Mouse (Mus musculus) CH12.LX (cell line): ENCODE measurements around the gene Rhobtb1. TPM values are rescaled to one million over a fixed set of nuclear protein-coding genes. Genes with fewer than 3 reads are reported as not detected.

Experiments
- DNase-seq: peaks from one replicate; pipeline ENCODE4 v3.0.0-alpha.2; 2013; ENCODE audit errors: extremely low read depth
- H3K27ac ChIP-seq: 2 replicates; pipeline ENCODE4 v1.5.1; 2012; ENCODE audit warnings: low read depth, mild to moderate bottlenecking, control low read depth, moderate library complexity; ENCODE audit not compliant: insufficient read depth
- H3K27me3 ChIP-seq: replicated peaks from 2 replicates; pipeline ENCODE3; 2012; ENCODE audit warnings: inconsistent platforms
- H3K36me3 ChIP-seq, 2 experiments: replicated peaks in 1 of 2; 2 replicates each; pipeline versions ENCODE3 to v1.6.1; 2012; ENCODE audit warnings: inconsistent platforms in 1 of 2, low read length in 1 of 2, mild to moderate bottlenecking in 1 of 2, mixed read lengths in 1 of 2, moderate library complexity in 1 of 2; ENCODE audit not compliant: control insufficient read depth in 1 of 2, insufficient read depth in 1 of 2
- H3K4me1 ChIP-seq, 2 experiments: 2 replicates each; pipeline ENCODE4 v1.6.1; 2012; ENCODE audit warnings: inconsistent platforms in 1 of 2, moderate library complexity in 1 of 2; ENCODE audit not compliant: insufficient read depth in 2 of 2, control insufficient read depth in 1 of 2
- H3K4me2 ChIP-seq: 2 replicates; pipeline ENCODE4 v1.6.1; 2012; ENCODE audit warnings: low read depth, mild to moderate bottlenecking, control low read depth; ENCODE audit not compliant: poor library complexity, insufficient read depth, severe bottlenecking
- H3K4me3 ChIP-seq, 3 experiments: fragments of 150-350 bp in 1 of 3; sonication (generic) in 1 of 3; replicated peaks in 1 of 3; 2 replicates each; pipeline versions ENCODE3 to v1.5.1; 2011 to 2012; ENCODE audit warnings: low read depth in 2 of 3, low read length in 2 of 3, mild to moderate bottlenecking in 2 of 3, moderate library complexity in 2 of 3, control low read depth in 1 of 3, improper control_type of control experiment in 1 of 3, inconsistent platforms in 1 of 3, mixed read lengths in 1 of 3; ENCODE audit not compliant: poor library complexity in 1 of 3
- H3K79me2 ChIP-seq: replicated peaks from 2 replicates; pipeline ENCODE4 v1.6.1; 2012; ENCODE audit warnings: mild to moderate bottlenecking, moderate library complexity; ENCODE audit not compliant: control insufficient read depth, poor library complexity, insufficient read depth, severe bottlenecking; ENCODE audit errors: extremely low read depth
- H3K9ac ChIP-seq: 2 replicates; pipeline ENCODE4 v1.6.1; 2012; ENCODE audit warnings: low read depth, mild to moderate bottlenecking, control low read depth, moderate library complexity; ENCODE audit not compliant: insufficient read depth
- H3K9me3 ChIP-seq: replicated peaks from 2 replicates; pipeline ENCODE3; 2012; ENCODE audit warnings: low read length, inconsistent platforms, mixed read lengths
- BHLHE40 ChIP-seq: IDR thresholded peaks from 2 replicates; pipeline ENCODE4 v1.6.1; 2011; ENCODE audit warnings: mild to moderate bottlenecking, low read depth, low read length, improper control_type of control experiment
- CHD2 ChIP-seq: IDR thresholded peaks from 2 replicates; pipeline ENCODE4 v1.6.1; 2011; ENCODE audit warnings: low read length, improper control_type of control experiment
- CTCF ChIP-seq, 2 experiments: IDR thresholded peaks in 1 of 2; conservative IDR thresholded peaks in 1 of 2; 2 replicates each; pipeline ENCODE4 v1.5.1; 2011 to 2012; ENCODE audit warnings: low read depth in 2 of 2, low read length in 2 of 2, improper control_type of control experiment in 1 of 2, inconsistent platforms in 1 of 2, mild to moderate bottlenecking in 1 of 2, moderate library complexity in 1 of 2
- EP300 ChIP-seq: IDR thresholded peaks from 2 replicates; pipeline ENCODE4 v1.6.1; 2011; ENCODE audit warnings: low read length, improper control_type of control experiment
- ETS1 ChIP-seq: conservative IDR thresholded peaks from 2 replicates; pipeline ENCODE4 v1.6.1; 2012; ENCODE audit warnings: low read depth, mild to moderate bottlenecking, inconsistent platforms, low read length, improper control_type of control experiment, moderate library complexity
- GABPA ChIP-seq: IDR thresholded peaks from 2 replicates; pipeline ENCODE4 v1.6.1; 2012; ENCODE audit warnings: low read depth, low read length, improper control_type of control experiment, inconsistent platforms; ENCODE audit not compliant: insufficient replicate concordance
- HCFC1 ChIP-seq: IDR thresholded peaks from 2 replicates; pipeline ENCODE4 v1.6.1; 2012; ENCODE audit warnings: low read depth, mild to moderate bottlenecking, inconsistent platforms, low read length, improper control_type of control experiment
- IRF4 ChIP-seq: IDR thresholded peaks from 2 replicates; pipeline ENCODE4 v1.6.1; 2014; ENCODE audit warnings: low read depth, mild to moderate bottlenecking, inconsistent platforms, low read length, improper control_type of control experiment
- MAFK ChIP-seq: IDR thresholded peaks from 2 replicates; pipeline ENCODE4 v1.6.1; 2011; ENCODE audit warnings: low read length, improper control_type of control experiment; ENCODE audit not compliant: insufficient replicate concordance
- MXI1 ChIP-seq: IDR thresholded peaks from 2 replicates; pipeline ENCODE4 v1.6.1; 2011; ENCODE audit warnings: mild to moderate bottlenecking, low read depth, low read length, improper control_type of control experiment
- MYC ChIP-seq: IDR thresholded peaks from 2 replicates; pipeline ENCODE4 v1.6.1; 2011; ENCODE audit warnings: low read depth, mild to moderate bottlenecking, improper control_type of control experiment, low read length
- NELFE ChIP-seq: IDR thresholded peaks from 2 replicates; pipeline ENCODE4 v1.6.1; 2011; ENCODE audit warnings: low read depth, low read length, improper control_type of control experiment
- POLR2A ChIP-seq: IDR thresholded peaks from 2 replicates; pipeline ENCODE4 v1.6.1; 2011; ENCODE audit warnings: low read depth, mild to moderate bottlenecking, improper control_type of control experiment, low read length
- POLR2AphosphoS2 ChIP-seq: IDR thresholded peaks from 2 replicates; pipeline ENCODE4 v1.6.1; 2011; ENCODE audit warnings: low read depth, low read length, improper control_type of control experiment
- RAD21 ChIP-seq: IDR thresholded peaks from 2 replicates; pipeline ENCODE4 v1.6.1; 2011; ENCODE audit warnings: low read depth, mild to moderate bottlenecking, low read length, improper control_type of control experiment, moderate library complexity
- RCOR1 ChIP-seq: conservative IDR thresholded peaks from 2 replicates; pipeline ENCODE4 v1.6.1; 2012; ENCODE audit warnings: low read depth, mild to moderate bottlenecking, inconsistent platforms, low read length, improper control_type of control experiment
- SIN3A ChIP-seq: IDR thresholded peaks from 2 replicates; pipeline ENCODE4 v1.6.1; 2012; ENCODE audit warnings: low read length, improper control_type of control experiment, inconsistent platforms
- TCF12 ChIP-seq: IDR thresholded peaks from 2 replicates; pipeline ENCODE4 v1.6.1; 2014; ENCODE audit warnings: low read depth, mild to moderate bottlenecking, inconsistent platforms, low read length, improper control_type of control experiment
- USF1 ChIP-seq: IDR thresholded peaks from 2 replicates; pipeline ENCODE4 v1.6.1; 2014; ENCODE audit warnings: low read depth, mild to moderate bottlenecking, inconsistent platforms, low read length, improper control_type of control experiment
- ZMIZ1 ChIP-seq: IDR thresholded peaks from 2 replicates; pipeline ENCODE4 v1.6.1; 2012; ENCODE audit warnings: low read depth, mild to moderate bottlenecking, inconsistent platforms, low read length, improper control_type of control experiment
- dilution Hi-C: fragments of 300-500 bp; cut with MboI; formaldehyde crosslinking; loops from 2 replicates; pipeline ENCODE4 v1.14.3; 2020; ENCODE audit warnings: low sequenced_read_pairs; ENCODE audit not compliant: extremely low pct_unique_long_range_greater_than_20kb, extremely low pct_ligation_motif_present
- in situ Hi-C: fragments of 300-500 bp; cut with MboI; formaldehyde crosslinking; loops from 3 replicates; pipeline ENCODE4 v1.14.3; 2019; ENCODE audit warnings: low sequenced_read_pairs, low pct_ligation_motif_present, low pct_unique_long_range_greater_than_20kb, mixed read lengths
- polyA plus RNA-seq: library from polyadenylated mRNA; unstranded; fragments of >175 nt; gene quantifications from 2 replicates; pipeline ENCODE4 v1.2.1, GENCODE M21; 2012; ENCODE audit warnings: low read depth; ENCODE audit not compliant: insufficient read length
- total RNA-seq, 2 experiments: library from RNA; depleted of rRNA; stranded (reverse); fragments of 300-350 nt in 1 of 2; fragments of >200 nt in 1 of 2; gene quantifications; 2 replicates each; pipeline ENCODE4 v1.2.3; 2012 to 2014

The Rhobtb1 gene
- total and polyA plus RNA-seq, 3 experiments, result 3.1 to 12.2 (median 3.4) TPM

DNA sequence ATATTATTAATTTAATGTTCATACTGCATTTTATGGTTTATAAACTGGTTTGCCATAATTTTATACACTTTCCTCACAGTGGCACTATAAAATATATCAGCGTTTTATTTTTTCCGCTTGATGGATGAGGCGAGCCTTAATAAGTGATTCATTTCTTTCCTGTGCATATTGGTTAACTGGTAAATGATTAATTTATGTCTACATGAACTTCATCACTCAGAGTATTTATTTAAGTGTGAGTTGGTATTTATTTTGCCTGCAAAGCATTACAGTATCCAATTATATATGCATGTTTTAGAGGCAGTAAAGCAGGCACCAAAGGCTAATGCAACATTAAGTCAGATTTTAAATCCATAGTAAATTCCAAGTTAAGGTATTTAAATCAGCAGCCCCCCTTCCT, 14.6 kb downstream of the Rhobtb1 start:
- dilution Hi-C loops, result no loop called here
- no peak for TF ChIP-seq USF1
- TF ChIP-seq GABPA, result no peak
- no peak for TF ChIP-seq BHLHE40
- no peak for TF ChIP-seq POLR2A
- no peak for TF ChIP-seq NELFE
- no peak for TF ChIP-seq TCF12
- no peak for TF ChIP-seq MXI1
- TF ChIP-seq MYC, result no peak
- TF ChIP-seq RAD21, result no peak
- TF ChIP-seq POLR2AphosphoS2, result no peak
- no peak for TF ChIP-seq MAFK
- TF ChIP-seq CTCF (conservative IDR thresholded peaks at IDR 0.05 in 1 of 2, IDR thresholded peaks at IDR 0.05 in 1 of 2; ENCODE audit: low read depth in 2 of 2, low read length in 2 of 2), result no peak
- TF ChIP-seq HCFC1, result no peak
- TF ChIP-seq, all 38 proteins: peak for 0
- no peak for DNase-seq
- Histone ChIP-seq H3K9ac (no peak overlapping the region), H3K36me3 (no peaks in the 10 kb centered on the region), H3K4me3 (no peak overlapping the region), H3K9me3 (no peaks in the 10 kb centered on the region), H3K4me2 (no peak overlapping the region), H3K4me1 (no peaks in the 10 kb centered on the region), H3K27me3 (no peaks in the 10 kb centered on the region), H3K79me2 (no peaks in the 10 kb centered on the region), H3K27ac (no peak overlapping the region)
- in situ Hi-C loops, result no loop called here

DNA sequence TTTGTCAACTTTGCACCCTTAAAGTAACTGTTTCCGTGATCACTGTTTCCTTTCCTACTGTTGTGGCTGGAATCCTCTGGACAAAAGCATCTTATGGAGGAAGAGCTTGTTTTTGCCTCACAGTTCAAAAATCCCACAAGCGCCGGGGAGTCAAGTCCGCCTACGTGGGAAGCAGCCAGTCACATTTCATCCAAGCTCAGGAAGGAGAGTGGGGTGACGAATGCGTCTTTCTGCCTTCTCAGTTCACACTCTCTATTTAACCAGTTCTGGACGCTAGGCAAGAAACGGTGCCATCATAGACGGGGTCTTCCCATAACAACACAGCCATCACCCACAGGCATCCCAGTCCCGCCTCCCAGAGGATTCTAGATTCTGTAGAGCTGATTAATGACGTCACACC, 15.3 kb downstream of the Rhobtb1 start:
- H3K27ac ChIP-seq, result no peak overlapping the region
- H3K4me3 ChIP-seq, result no peak overlapping the region
- DNase-seq, result no peak
- dilution Hi-C loops, result no loop called here
- no peak overlapping the region for H3K9ac ChIP-seq
- no peak for TF ChIP-seq ETS1
- no peak for TF ChIP-seq IRF4
- TF ChIP-seq CHD2, result no peak
- no peak for TF ChIP-seq ZMIZ1
- no peak for TF ChIP-seq MAFK
- no peak for TF ChIP-seq SIN3A
- no peak for TF ChIP-seq NELFE
- TF ChIP-seq CTCF (conservative IDR thresholded peaks at IDR 0.05 in 1 of 2, IDR thresholded peaks at IDR 0.05 in 1 of 2; ENCODE audit: low read depth in 2 of 2, low read length in 2 of 2), result no peak
- TF ChIP-seq POLR2AphosphoS2, result no peak
- TF ChIP-seq RCOR1, result no peak
- no peak for TF ChIP-seq EP300
- H3K27me3 ChIP-seq, result no peaks in the 10 kb centered on the region
- no peaks in the 10 kb centered on the region for H3K79me2 ChIP-seq
- no peaks in the 10 kb centered on the region for H3K36me3 ChIP-seq
- H3K9me3 ChIP-seq, result no peaks in the 10 kb centered on the region
- no peaks in the 10 kb centered on the region for H3K4me1 ChIP-seq
- H3K4me2 ChIP-seq, result no peak overlapping the region
- in situ Hi-C loops, result no loop called here
